38 mouse cellular contexts compared by ENCODE assay signal in the genomic region with DNA sequence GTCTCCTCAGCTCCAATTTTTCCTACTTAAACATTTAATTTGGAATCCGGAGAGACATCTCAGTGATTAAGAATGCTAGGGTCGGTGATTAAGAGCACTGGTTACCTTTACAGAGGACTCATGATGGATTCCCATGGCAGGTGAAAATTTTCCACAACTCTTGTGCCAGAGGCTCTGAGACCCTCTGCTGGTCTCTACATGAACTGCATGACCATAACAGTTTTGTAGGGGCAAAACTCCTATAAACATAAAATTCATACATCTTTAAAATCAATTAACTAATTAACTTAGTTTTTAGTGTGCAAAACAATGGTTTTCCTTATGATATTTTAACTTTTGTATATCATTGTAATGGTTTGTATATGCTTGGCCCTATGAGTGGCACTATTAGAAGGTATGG. TPM values are rescaled to one million over a fixed set of nuclear protein-coding genes. Genes with fewer than 3 reads are reported as not detected.
DNase-seq lines count a peak whose midpoint lies in the region; ATAC-seq and TF ChIP-seq lines count a peak whose summit lies in the region.
"Had no signal": no experiment of that assay in that cellular context is flagged by ENCODE, and none has a peak within 500 bp of the region (broad histone marks: within the 10 kb centered on the region; RNA-seq: fewer than 3 reads in every experiment).

No protein-coding gene starts in this region.

- H3K9ac ChIP-seq in kidney, postnatal 0 days (ENCODE audit: low read depth, low read length), result no peak overlapping the region
- H3K9ac ChIP-seq in kidney, embryonic 16.5 days (replicated peaks; ENCODE audit: low read length), result no peak overlapping the region
- no peak overlapping the region for H3K9ac ChIP-seq in midbrain, postnatal 0 days (replicated peaks; ENCODE audit: low read length, poor library complexity, severe bottlenecking)
- H3K9ac ChIP-seq in midbrain, embryonic 16.5 days (ENCODE audit: low read depth, low read length), result no peak overlapping the region
- H3K9ac ChIP-seq: heart, embryonic 13.5 days; limb, embryonic 12.5 days; liver, postnatal 0 days had no signal

- no peak for DNase-seq in kidney, postnatal 0 days (ENCODE audit: low spot score)
- DNase-seq in midbrain, postnatal 0 days (ENCODE audit: low spot score), result no peak
- peak; percentile 49 for DNase-seq in R1 (ENCODE audit: low read depth, low spot score)
- DNase-seq in urinary bladder, adult 18-20 months (ENCODE audit: low spot score in 2 of 2), result no peak
- no peak for DNase-seq in spleen, postnatal 4 days (ENCODE audit: low spot score in 2 of 2)
- DNase-seq: adrenal gland, postnatal 25 days; cerebellum, adult 11-12 months; cerebellum, postnatal 10 days; heart, postnatal 14 days; kidney, adult 9 months; kidney, postnatal 25 days; liver, postnatal 0 days had no signal

- no peak overlapping the region for H3K27ac ChIP-seq in kidney, postnatal 0 days
- H3K27ac ChIP-seq in kidney, embryonic 16.5 days (ENCODE audit: low read length), result no peak overlapping the region
- H3K27ac ChIP-seq in midbrain, postnatal 0 days (ENCODE audit: low read depth, low read length), result no peak overlapping the region
- H3K27ac ChIP-seq in midbrain, embryonic 16.5 days (ENCODE audit: low read length), result no peak overlapping the region
- H3K27ac ChIP-seq: heart, embryonic 13.5 days; hindbrain, embryonic 10.5 days; limb, embryonic 12.5 days; macrophage had no signal

- H3K27me3 ChIP-seq in kidney, postnatal 0 days (ENCODE audit: insufficient read depth, low read length), result no peaks in the 10 kb centered on the region
- no peaks in the 10 kb centered on the region for H3K27me3 ChIP-seq in kidney, embryonic 16.5 days (ENCODE audit: insufficient read depth, low read length)
- no peaks in the 10 kb centered on the region for H3K27me3 ChIP-seq in midbrain, postnatal 0 days (ENCODE audit: insufficient read depth, low read length)
- no peaks in the 10 kb centered on the region for H3K27me3 ChIP-seq in midbrain, embryonic 16.5 days (ENCODE audit: control insufficient read depth, insufficient read depth, low read depth, low read length)
- H3K27me3 ChIP-seq: heart, embryonic 13.5 days; limb, embryonic 12.5 days had no signal

- ATAC-seq in kidney, postnatal 0 days (replicated peaks; ENCODE audit: low FRiP score, low read depth), result no peak
- ATAC-seq in kidney, embryonic 16.5 days (ENCODE audit: low FRiP score, low TSS enrichment), result no peak
- ATAC-seq in midbrain, postnatal 0 days (ENCODE audit: low FRiP score), result no peak
- ATAC-seq in midbrain, embryonic 16.5 days, result no peak
- ATAC-seq: CD4-positive, CD25-positive, alpha-beta regulatory T cell, adult 4 months; forebrain, embryonic 16.5 days; hindbrain, embryonic 16.5 days; intestine, embryonic 16.5 days; liver, postnatal 0 days had no signal

- WGBS in kidney, postnatal 0 days, result 94% methylated on average over 2 of the region's 2 CpGs
- 93% methylated on average over 2 of the region's 2 CpGs for WGBS in kidney, embryonic 16.5 days
- WGBS in midbrain, postnatal 0 days, result 98% methylated on average over 2 of the region's 2 CpGs
- 96% methylated on average over 2 of the region's 2 CpGs for WGBS in midbrain, embryonic 16.5 days

- peak; percentile 21; the same call in 1 of the 2 replicates for TF ChIP-seq CTCF in kidney, postnatal 0 days (IDR thresholded peaks at IDR 0.05; ENCODE audit: low read depth)
- 0 out of 2 replicates have a peak, but pooled peaks have one; percentile 9 for TF ChIP-seq CTCF in midbrain, postnatal 0 days (IDR thresholded peaks at IDR 0.05)

- no peaks in the 10 kb centered on the region for H3K4me1 ChIP-seq in kidney, postnatal 0 days (replicated peaks; ENCODE audit: insufficient read depth, low read length)
- 0 out of 2 replicates have a peak, but pooled peaks cover 5% of the 10 kb centered on the region for H3K4me1 ChIP-seq in kidney, embryonic 16.5 days (ENCODE audit: insufficient read depth, low read length)
- no peaks in the 10 kb centered on the region for H3K4me1 ChIP-seq in midbrain, postnatal 0 days (ENCODE audit: insufficient read depth, low read length)
- no peaks in the 10 kb centered on the region for H3K4me1 ChIP-seq in midbrain, embryonic 16.5 days (ENCODE audit: control insufficient read depth, insufficient read depth, low read length)
- H3K4me1 ChIP-seq: heart, embryonic 13.5 days; hindbrain, embryonic 10.5 days; limb, embryonic 12.5 days had no signal

- H3K4me3 ChIP-seq in kidney, postnatal 0 days (replicated peaks; ENCODE audit: low read depth, low read length), result no peak overlapping the region
- H3K4me3 ChIP-seq in kidney, embryonic 16.5 days (ENCODE audit: low read length), result no peak overlapping the region
- no peak overlapping the region for H3K4me3 ChIP-seq in midbrain, postnatal 0 days (ENCODE audit: low read depth, low read length)
- H3K4me3 ChIP-seq in midbrain, embryonic 16.5 days (ENCODE audit: low read depth, low read length), result no peak overlapping the region
- H3K4me3 ChIP-seq: erythroblast, embryonic 14.5 days; heart, embryonic 13.5 days; hindbrain, embryonic 10.5 days; limb, embryonic 12.5 days had no signal

- H3K36me3 ChIP-seq in kidney, postnatal 0 days (ENCODE audit: insufficient read depth, low read length), result no peaks in the 10 kb centered on the region
- no peaks in the 10 kb centered on the region for H3K36me3 ChIP-seq in kidney, embryonic 16.5 days (ENCODE audit: insufficient read depth, low read length)
- H3K36me3 ChIP-seq in midbrain, postnatal 0 days (ENCODE audit: insufficient read depth, low read length), result no peaks in the 10 kb centered on the region
- no peaks in the 10 kb centered on the region for H3K36me3 ChIP-seq in midbrain, embryonic 16.5 days (ENCODE audit: control insufficient read depth, insufficient read depth, low read length)
- H3K36me3 ChIP-seq: heart, embryonic 13.5 days; hindbrain, embryonic 10.5 days; limb, embryonic 12.5 days had no signal

- no peak overlapping the region for H3K4me2 ChIP-seq in kidney, postnatal 0 days (ENCODE audit: low read length)
- no peak overlapping the region for H3K4me2 ChIP-seq in kidney, embryonic 16.5 days (replicated peaks; ENCODE audit: low read depth, low read length)
- H3K4me2 ChIP-seq in midbrain, postnatal 0 days (ENCODE audit: low read depth, low read length, poor library complexity, severe bottlenecking), result no peak overlapping the region
- no peak overlapping the region for H3K4me2 ChIP-seq in midbrain, embryonic 16.5 days (ENCODE audit: low read length)
- H3K4me2 ChIP-seq: heart, embryonic 13.5 days; limb, embryonic 12.5 days; liver, embryonic 11.5 days had no signal

- no peaks in the 10 kb centered on the region for H3K9me3 ChIP-seq in kidney, postnatal 0 days (replicated peaks; ENCODE audit: low read length)
- H3K9me3 ChIP-seq in kidney, embryonic 16.5 days (ENCODE audit: low read length), result no peaks in the 10 kb centered on the region
- no peaks in the 10 kb centered on the region for H3K9me3 ChIP-seq in midbrain, postnatal 0 days (ENCODE audit: low read length)
- H3K9me3 ChIP-seq in midbrain, embryonic 16.5 days (replicated peaks; ENCODE audit: control insufficient read depth, low read length, poor library complexity, severe bottlenecking), result no peaks in the 10 kb centered on the region
- H3K9me3 ChIP-seq: heart, embryonic 13.5 days; hindbrain, embryonic 10.5 days; limb, embryonic 12.5 days had no signal

RNA-seq across cellular contexts. Expression of a gene that starts 24.7 kb away (rescaled TPM):
- polyA plus RNA-seq in kidney, postnatal 0 days (2015; fragmentation: Nextera tagmentation; extraction: Ambion mirVana), result not detected in 2 replicates
- polyA plus RNA-seq in kidney, embryonic 16.5 days (2015; fragmentation: Nextera tagmentation; extraction: Ambion mirVana), result not detected in 2 replicates
- total RNA-seq in midbrain, postnatal 0 days (2014; rRNA removed), result not detected in 2 replicates
- polyA plus RNA-seq in midbrain, postnatal 0 days (2015; fragmentation: Nextera tagmentation; extraction: Ambion mirVana), result not detected in 2 replicates
- polyA plus RNA-seq in midbrain, embryonic 16.5 days (2015; fragmentation: Nextera tagmentation; extraction: Ambion mirVana), result not detected in 2 replicates
- total RNA-seq: adrenal gland, adult 18-20 months; adrenal gland, postnatal 25 days; gastrocnemius, adult 8-10 months; gastrocnemius, postnatal 4 days; heart, adult 8-10 months; heart, postnatal 14 days; left cerebral cortex, postnatal 25 days; MEL had no signal
- polyA plus RNA-seq: CD4-positive, CD25-positive, alpha-beta regulatory T cell, adult 4 months; cortical plate, adult 2 months; embryonic facial prominence, embryonic 14.5 days; erythroblast, embryonic 14.5 days; forebrain, embryonic 11.5 days; forebrain, embryonic 16.5 days; heart, embryonic 13.5 days; hindbrain, embryonic 10.5 days; hindbrain, embryonic 16.5 days; limb, embryonic 12.5 days; liver, postnatal 0 days; macrophage; neural tube, embryonic 14.5 days; stomach, embryonic 14.5 days; urinary bladder, adult 2 months had no signal

RNA-seq across cellular contexts. Expression of a gene that starts 44.9 kb away (rescaled TPM):
- 0.14 TPM in 1 of 2 replicates, not detected in the other for polyA plus RNA-seq in kidney, postnatal 0 days (2015; fragmentation: Nextera tagmentation; extraction: Ambion mirVana)
- polyA plus RNA-seq in kidney, embryonic 16.5 days (2015; fragmentation: Nextera tagmentation; extraction: Ambion mirVana), result 0.46 TPM in 1 of 2 replicates, not detected in the other
- not detected in 2 replicates for total RNA-seq in midbrain, postnatal 0 days (2014; rRNA removed)
- polyA plus RNA-seq in midbrain, postnatal 0 days (2015; fragmentation: Nextera tagmentation; extraction: Ambion mirVana), result not detected in 2 replicates
- polyA plus RNA-seq in midbrain, embryonic 16.5 days (2015; fragmentation: Nextera tagmentation; extraction: Ambion mirVana), result not detected in 2 replicates
- total RNA-seq: adrenal gland, adult 18-20 months; adrenal gland, postnatal 25 days; gastrocnemius, adult 8-10 months; gastrocnemius, postnatal 4 days; heart, adult 8-10 months; heart, postnatal 14 days; layer of hippocampus, adult 8-10 months; left cerebral cortex, postnatal 25 days; MEL had no signal
- polyA plus RNA-seq: CD4-positive, CD25-positive, alpha-beta regulatory T cell, adult 4 months; cortical plate, adult 2 months; embryonic facial prominence, embryonic 14.5 days; erythroblast, embryonic 14.5 days; forebrain, embryonic 11.5 days; forebrain, embryonic 16.5 days; heart, embryonic 13.5 days; hindbrain, embryonic 16.5 days; intestine, embryonic 16.5 days; limb, embryonic 12.5 days; liver, postnatal 0 days; lung, embryonic 16.5 days; macrophage; neural tube, embryonic 14.5 days; stomach, embryonic 14.5 days; urinary bladder, adult 2 months had no signal
